In genomic region chr6:141499511-141499910, GRCm38 (mm10) we compare ENCODE assay signal across 16 mouse cellular contexts. TPM values are rescaled to one million over a fixed set of nuclear protein-coding genes. Genes with fewer than 3 reads are reported as not detected.
A peak's percentile ranks its signal among the peaks of the same experiment; 100 is the strongest.
DNase-seq lines count a peak whose midpoint lies in the region; ATAC-seq and TF ChIP-seq lines count a peak whose summit lies in the region.
"Had no signal": no experiment of that assay in that cellular context is flagged by ENCODE, and none has a peak within 500 bp of the region (broad histone marks: within the 10 kb centered on the region; RNA-seq: fewer than 3 reads in every experiment).

No protein-coding gene starts in this region.

- CTCF ChIA-PET in Patski (lab: Charles Lee) = interaction anchor here (1.1 to 2.2 kb wide), 6 partner anchors 8 to 87 kb away, joined by 3 to 7 read pairs (median 4); no protein-coding TSS in a partner anchor

- H3K9me3 ChIP-seq in forebrain, postnatal 0 days (ENCODE audit: low read length) = no peaks in the 10 kb centered on the region
- no peaks in the 10 kb centered on the region for H3K9me3 ChIP-seq in forebrain, embryonic 11.5 days (ENCODE audit: control insufficient read depth, low read length)
- H3K9me3 ChIP-seq: midbrain, embryonic 10.5 days had no signal

- H3K36me3 ChIP-seq in forebrain, postnatal 0 days (ENCODE audit: insufficient read depth) = no peaks in the 10 kb centered on the region
- H3K36me3 ChIP-seq in forebrain, embryonic 11.5 days (ENCODE audit: control insufficient read depth, insufficient read depth, low read length) = no peaks in the 10 kb centered on the region
- H3K36me3 ChIP-seq: midbrain, embryonic 10.5 days had no signal

- no peak overlapping the region for H3K9ac ChIP-seq in forebrain, postnatal 0 days
- H3K9ac ChIP-seq in forebrain, embryonic 11.5 days (ENCODE audit: low read length) = no peak overlapping the region

- no peak overlapping the region for H3K4me3 ChIP-seq in forebrain, postnatal 0 days (ENCODE audit: low read depth, low read length)
- no peak overlapping the region for H3K4me3 ChIP-seq in forebrain, embryonic 11.5 days (ENCODE audit: low read depth, low read length)
- no peak overlapping the region for H3K4me3 ChIP-seq in left cerebral cortex, adult 2 months
- H3K4me3 ChIP-seq: midbrain, embryonic 10.5 days had no signal

- no peaks in the 10 kb centered on the region for H3K27me3 ChIP-seq in forebrain, postnatal 0 days (ENCODE audit: insufficient read depth, low read length)
- no peaks in the 10 kb centered on the region for H3K27me3 ChIP-seq in forebrain, embryonic 11.5 days (ENCODE audit: control insufficient read depth, insufficient read depth, low read length)
- no peaks in the 10 kb centered on the region for H3K27me3 ChIP-seq in Patski

- 0 out of 2 replicates have a peak, but pooled peaks have one; percentile 31 for TF ChIP-seq CTCF in forebrain, postnatal 0 days (IDR thresholded peaks at IDR 0.05; ENCODE audit: low read depth)
- TF ChIP-seq CTCF in left cerebral cortex, adult 2 months (IDR thresholded peaks at IDR 0.05) = peak; percentile 50
- peak; percentile 73 for TF ChIP-seq CTCF in Patski (IDR thresholded peaks at IDR 0.05)

- POLR2A ChIA-PET in Patski (lab: Charles Lee) = no interaction called here

- DNase-seq in forebrain, postnatal 0 days = no peak
- no peak for DNase-seq in forebrain, embryonic 11.5 days (ENCODE audit: low spot score)
- DNase-seq in left cerebral cortex, adult 2 months (ENCODE audit: extremely low spot score in 1 of 2, low spot score in 2 of 2) = no peak
- no peak for DNase-seq in left cerebral cortex, adult 8-10 months (ENCODE audit: low spot score in 2 of 2)
- DNase-seq in 416B (ENCODE audit: low read depth) (peak; percentile 58), Patski (ENCODE audit: low read depth, low spot score) (no peak)
- DNase-seq in spleen, postnatal 10 days (ENCODE audit: low spot score in 2 of 2) = no peak
- no peak for DNase-seq in spleen, postnatal 14 days (ENCODE audit: low spot score in 2 of 2)
- DNase-seq: adrenal gland, postnatal 10 days; B cell, adult 2 months; cerebellum, adult 11 months; lung, adult 18-20 months; spleen, adult 18-20 months; thymus, adult 2 months had no signal

- intact Hi-C loops in left cerebral cortex, adult 2 months (cut with DNase I) = loop anchor here (2.0 to 5.0 kb wide), 2 partner anchors 33 to 77 kb away; no protein-coding TSS in a partner anchor

- in situ Hi-C loops in Patski (cut with MboI; ENCODE audit: low pct_unique_long_range_greater_than_20kb) = loop anchor here (10.0 to 25.0 kb wide), 3 partner anchors 545 to 1013 kb away; partner anchors contain the start of gene Ldhb

- H3K27ac ChIP-seq in forebrain, postnatal 0 days (ENCODE audit: low read depth, low read length) = no peak overlapping the region
- H3K27ac ChIP-seq in forebrain, embryonic 11.5 days (ENCODE audit: low read depth, low read length) = no peak overlapping the region
- H3K27ac ChIP-seq in left cerebral cortex, adult 2 months = no peak overlapping the region
- H3K27ac ChIP-seq: midbrain, embryonic 10.5 days had no signal

- no peak overlapping the region for H3K4me2 ChIP-seq in forebrain, postnatal 0 days (ENCODE audit: low read depth)
- no peak overlapping the region for H3K4me2 ChIP-seq in forebrain, embryonic 11.5 days (ENCODE audit: low read depth, low read length, severe bottlenecking)

- H3K4me1 ChIP-seq in forebrain, postnatal 0 days (ENCODE audit: insufficient read depth) = no peaks in the 10 kb centered on the region
- H3K4me1 ChIP-seq in forebrain, embryonic 11.5 days (replicated peaks; ENCODE audit: control insufficient read depth, insufficient read depth, low read length) = peaks cover 6% of the 10 kb centered on the region; the same call in 1 of the 2 replicates

- ATAC-seq in forebrain, postnatal 0 days = peak; percentile 39; the same call in 1 of the 2 replicates
- ATAC-seq in forebrain, embryonic 11.5 days (replicated peaks; ENCODE audit: low FRiP score) = no peak
- peak; percentile 51 for ATAC-seq in Patski
- ATAC-seq: intestine, embryonic 16.5 days had no signal

RNA-seq across cellular contexts. Expression of gene Slco1c1, which starts 24.7 kb away (rescaled TPM):
- 35.7 and 39.5 TPM in 2 replicates for total RNA-seq in forebrain, postnatal 0 days (2014; rRNA removed)
- 33.8 and 34.2 TPM in 2 replicates for polyA plus RNA-seq in forebrain, postnatal 0 days (2015; fragmentation: Nextera tagmentation; extraction: Ambion mirVana)
- 0.39 and 1.1 TPM in 2 replicates for polyA plus RNA-seq in forebrain, embryonic 11.5 days (2014; fragmentation: Nextera tagmentation; extraction: Ambion mirVana)
- total RNA-seq in left cerebral cortex, adult 2 months (2021) = 10 to 100 TPM; 49.5 to 55.0 TPM
- 10 to 100 TPM; 34.5 to 52.4 (median 44.3) TPM for total RNA-seq in left cerebral cortex, adult 8-10 months (2022)
- not detected for polyA plus RNA-seq in Patski (2021)
